Mouse (Mus musculus) adrenal gland, adult 2 months (tissue): ENCODE measurements around the gene Mapre1. TPM values are rescaled to one million over a fixed set of nuclear protein-coding genes. Genes with fewer than 3 reads are reported as not detected.

ENCODE experiments used
- DNase-seq: peaks from one replicate; pipeline ENCODE4 v3.0.0; 2021
- polyA plus RNA-seq: library from polyadenylated mRNA; depleted of rRNA; stranded (reverse); fragments of >200 nt; gene quantifications from 2 replicates; pipeline ENCODE4 v1.2.3, GENCODE M21; 2012; rRNA removed
- total RNA-seq, 2 experiments: library from RNA; stranded (reverse); gene quantifications; 2 replicates each; pipeline ENCODE4 v1.2.3; 2021

Mapre1 gene
- total and polyA plus RNA-seq, 3 experiments = 3.0 to 100 (median 92.7) TPM

GRCm38 (mm10) chr2:153778638-153779362 lies 37.7 kb downstream of the Mapre1 start:
- peak; percentile 93 for DNase-seq

- no peak for DNase-seq
Measured at GRCm38 (mm10) chr2:153779394-153779981, 38.4 kb downstream of the Mapre1 start, which contains the start of gene Efcab8. TSS of gene Efcab8 (plus strand) at chr2:153779931.

GRCm38 (mm10) chr2:153781181-153781580 lies 40.1 kb downstream of the Mapre1 start:
- DNase-seq = no peak

GRCm38 (mm10) chr2:153784668-153785067 lies 43.6 kb downstream of the Mapre1 start:
- DNase-seq = no peak

GRCm38 (mm10) chr2:153793366-153793765 lies 52.3 kb downstream of the Mapre1 start:
- no peak for DNase-seq

- DNase-seq = no peak
Measured at GRCm38 (mm10) chr2:153795090-153795489, 54.0 kb downstream of the Mapre1 start.

- DNase-seq = peak; percentile 73
Measured at GRCm38 (mm10) chr2:153807464-153807863, 66.4 kb downstream of the Mapre1 start.

GRCm38 (mm10) chr2:153808146-153808545 lies 67.1 kb downstream of the Mapre1 start:
- DNase-seq = peak; percentile 79

GRCm38 (mm10) chr2:153808841-153809240 lies 67.8 kb downstream of the Mapre1 start:
- DNase-seq = peak; percentile 14

GRCm38 (mm10) chr2:153809921-153810320 lies 68.8 kb downstream of the Mapre1 start:
- DNase-seq = peak; percentile 91

- no peak for DNase-seq
Measured at GRCm38 (mm10) chr2:153822005-153822543, 81.0 kb downstream of the Mapre1 start.

Other genes starting within 250 kb of the Mapre1 start
- gene 4930404H24Rik, start 248.5 kb upstream of the Mapre1 start, total RNA-seq = not detected
- gene 4930404H24Rik, start 248.5 kb upstream of the Mapre1 start, polyA plus RNA-seq = not detected in 2 replicates
- 10 to 100 TPM; 11.5 to 16.4 TPM for gene Nol4l, start 211.3 kb upstream of the Mapre1 start, total RNA-seq
- gene Nol4l, start 211.3 kb upstream of the Mapre1 start, polyA plus RNA-seq = 6.5 and 9.2 TPM in 2 replicates
- 10 to 100 TPM; 32.3 to 37.0 TPM for gene Commd7, start 108.5 kb upstream of the Mapre1 start, total RNA-seq
- gene Commd7, start 108.5 kb upstream of the Mapre1 start, polyA plus RNA-seq = 21.9 and 28.9 TPM in 2 replicates
- gene Dnmt3b, start 91.8 kb upstream of the Mapre1 start, total RNA-seq = 1 to 10 TPM; 1.4 to 1.9 TPM
- 1.2 and 1.7 TPM in 2 replicates for gene Dnmt3b, start 91.8 kb upstream of the Mapre1 start, polyA plus RNA-seq
- not detected for gene Dnmt3c, start 44.6 kb upstream of the Mapre1 start, total RNA-seq
- gene Dnmt3c, start 44.6 kb upstream of the Mapre1 start, polyA plus RNA-seq = 0.06 TPM in 1 of 2 replicates, not detected in the other
- under 1 TPM in 1 of 2 experiments, not detected in 1; 0.20 TPM for gene Efcab8, start 38.7 kb downstream of the Mapre1 start, total RNA-seq
- gene Efcab8, start 38.7 kb downstream of the Mapre1 start, polyA plus RNA-seq = 0.46 and 1.6 TPM in 2 replicates
- not detected for gene Sun5, start 129.8 kb downstream of the Mapre1 start, total RNA-seq
- not detected in 2 replicates for gene Sun5, start 129.8 kb downstream of the Mapre1 start, polyA plus RNA-seq
- under 1 TPM in 1 of 2 experiments, not detected in 1; 0.17 TPM for gene Bpifb2, start 133.8 kb downstream of the Mapre1 start, total RNA-seq
- not detected in 2 replicates for gene Bpifb2, start 133.8 kb downstream of the Mapre1 start, polyA plus RNA-seq
- gene Bpifb6, start 159.1 kb downstream of the Mapre1 start, total RNA-seq = 1 to 10 TPM in 1 of 2 experiments, under 1 TPM in 1; 0.55 to 6.3 TPM
- gene Bpifb6, start 159.1 kb downstream of the Mapre1 start, polyA plus RNA-seq = 0.06 TPM in 1 of 2 replicates, not detected in the other
- gene Bpifb3, start 177.0 kb downstream of the Mapre1 start, total RNA-seq = not detected
- gene Bpifb3, start 177.0 kb downstream of the Mapre1 start, polyA plus RNA-seq = not detected in 2 replicates
- not detected for gene Bpifb4, start 196.9 kb downstream of the Mapre1 start, total RNA-seq
- gene Bpifb4, start 196.9 kb downstream of the Mapre1 start, polyA plus RNA-seq = 0.07 TPM in 1 of 2 replicates, not detected in the other
- gene Bpifa6, start 233.7 kb downstream of the Mapre1 start, total RNA-seq = not detected
- not detected in 2 replicates for gene Bpifa6, start 233.7 kb downstream of the Mapre1 start, polyA plus RNA-seq